Mouse (Mus musculus): ENCODE data around the gene Midn. TPM values are rescaled to one million over a fixed set of nuclear protein-coding genes. Genes with fewer than 3 reads are reported as not detected.

The Midn gene
- polyA plus RNA-seq, 1 experiment: 67.4 TPM

- Histone ChIP-seq H3K4me3 (ENCODE audit: low read depth, low read length) (peak overlapping the region; percentile 61; the same call in 1 of the 2 replicates), H3K4me1 (ENCODE audit: control insufficient read depth, insufficient read depth, low read length) (peaks cover 3% of the 10 kb centered on the region), H3K9ac (ENCODE audit: low read depth, poor library complexity, severe bottlenecking) (peak overlapping the region; percentile 88; the same call in 1 of the 2 replicates), H3K27me3 (ENCODE audit: control insufficient read depth, insufficient read depth, low read length, poor library complexity, severe bottlenecking) (no peaks in the 10 kb centered on the region), H3K36me3 (ENCODE audit: control insufficient read depth, insufficient read depth, low read length, poor library complexity, severe bottlenecking) (no peaks in the 10 kb centered on the region), H3K27ac (ENCODE audit: insufficient read depth, low read length) (no peak overlapping the region), H3K9me3 (replicated peaks; ENCODE audit: control insufficient read depth, insufficient read depth, low read length, poor library complexity, severe bottlenecking) (no peaks in the 10 kb centered on the region)
- TF ChIP-seq EP300 (IDR thresholded peaks at IDR 0.05; ENCODE audit: insufficient read depth, low read depth, low read length) (no peak), POLR2A (IDR thresholded peaks at IDR 0.05; ENCODE audit: insufficient read depth, low read length) (no peak), CTCF (IDR thresholded peaks at IDR 0.05; ENCODE audit: low read depth, low read length) (no peak)
Measured at GRCm38 (mm10) chr10:80180288-80180687, 32.2 kb downstream of the Midn start.

GRCm38 (mm10) chr10:80180823-80181222 is 32.8 kb downstream of the Midn start:
- peaks cover 5% of the 10 kb centered on the region for H3K4me1 ChIP-seq (ENCODE audit: control insufficient read depth, insufficient read depth, low read length)
- H3K27me3 ChIP-seq (ENCODE audit: control insufficient read depth, insufficient read depth, low read length, poor library complexity, severe bottlenecking): no peaks in the 10 kb centered on the region
- no peaks in the 10 kb centered on the region for H3K36me3 ChIP-seq (ENCODE audit: control insufficient read depth, insufficient read depth, low read length, poor library complexity, severe bottlenecking)
- TF ChIP-seq POLR2A (IDR thresholded peaks at IDR 0.05; ENCODE audit: insufficient read depth, low read length) (no peak), CTCF (IDR thresholded peaks at IDR 0.05; ENCODE audit: low read depth, low read length) (no peak), EP300 (IDR thresholded peaks at IDR 0.05; ENCODE audit: insufficient read depth, low read depth, low read length) (no peak)
- no peak overlapping the region for H3K9ac ChIP-seq (ENCODE audit: low read depth, poor library complexity, severe bottlenecking)
- H3K4me3 ChIP-seq (ENCODE audit: low read depth, low read length): no peak overlapping the region
- no peak overlapping the region for H3K27ac ChIP-seq (ENCODE audit: insufficient read depth, low read length)
- H3K9me3 ChIP-seq (replicated peaks; ENCODE audit: control insufficient read depth, insufficient read depth, low read length, poor library complexity, severe bottlenecking): no peaks in the 10 kb centered on the region

- TF ChIP-seq CTCF (IDR thresholded peaks at IDR 0.05; ENCODE audit: low read depth, low read length) (no peak), EP300 (IDR thresholded peaks at IDR 0.05; ENCODE audit: insufficient read depth, low read depth, low read length) (no peak), POLR2A (IDR thresholded peaks at IDR 0.05; ENCODE audit: insufficient read depth, low read length) (no peak)
- Histone ChIP-seq H3K27ac (ENCODE audit: insufficient read depth, low read length) (no peak overlapping the region), H3K27me3 (ENCODE audit: control insufficient read depth, insufficient read depth, low read length, poor library complexity, severe bottlenecking) (no peaks in the 10 kb centered on the region), H3K9me3 (replicated peaks; ENCODE audit: control insufficient read depth, insufficient read depth, low read length, poor library complexity, severe bottlenecking) (no peaks in the 10 kb centered on the region), H3K36me3 (ENCODE audit: control insufficient read depth, insufficient read depth, low read length, poor library complexity, severe bottlenecking) (no peaks in the 10 kb centered on the region), H3K9ac (ENCODE audit: low read depth, poor library complexity, severe bottlenecking) (no peak overlapping the region), H3K4me1 (ENCODE audit: control insufficient read depth, insufficient read depth, low read length) (peaks cover 5% of the 10 kb centered on the region), H3K4me3 (ENCODE audit: low read depth, low read length) (no peak overlapping the region)
Measured at GRCm38 (mm10) chr10:80182547-80182946, 34.5 kb downstream of the Midn start.

GRCm38 (mm10) chr10:80186649-80187048 is 38.6 kb downstream of the Midn start:
- Histone ChIP-seq H3K27ac (ENCODE audit: insufficient read depth, low read length) (no peak overlapping the region), H3K4me1 (ENCODE audit: control insufficient read depth, insufficient read depth, low read length) (peaks cover 3% of the 10 kb centered on the region), H3K27me3 (ENCODE audit: control insufficient read depth, insufficient read depth, low read length, poor library complexity, severe bottlenecking) (no peaks in the 10 kb centered on the region; the same call in 1 of the 2 replicates), H3K4me3 (ENCODE audit: low read depth, low read length) (peak overlapping the region; percentile 1; the same call in 1 of the 2 replicates), H3K36me3 (ENCODE audit: control insufficient read depth, insufficient read depth, low read length, poor library complexity, severe bottlenecking) (no peaks in the 10 kb centered on the region), H3K9ac (ENCODE audit: low read depth, poor library complexity, severe bottlenecking) (no peak overlapping the region), H3K9me3 (replicated peaks; ENCODE audit: control insufficient read depth, insufficient read depth, low read length, poor library complexity, severe bottlenecking) (no peaks in the 10 kb centered on the region)
- TF ChIP-seq POLR2A (IDR thresholded peaks at IDR 0.05; ENCODE audit: insufficient read depth, low read length) (no peak), EP300 (IDR thresholded peaks at IDR 0.05; ENCODE audit: insufficient read depth, low read depth, low read length) (no peak), CTCF (IDR thresholded peaks at IDR 0.05; ENCODE audit: low read depth, low read length) (no peak)

- TF ChIP-seq POLR2A (IDR thresholded peaks at IDR 0.05; ENCODE audit: insufficient read depth, low read length) (no peak), EP300 (IDR thresholded peaks at IDR 0.05; ENCODE audit: insufficient read depth, low read depth, low read length) (no peak), CTCF (IDR thresholded peaks at IDR 0.05; ENCODE audit: low read depth, low read length) (no peak)
- Histone ChIP-seq H3K4me3 (ENCODE audit: low read depth, low read length) (no peak overlapping the region), H3K36me3 (ENCODE audit: control insufficient read depth, insufficient read depth, low read length, poor library complexity, severe bottlenecking) (no peaks in the 10 kb centered on the region), H3K4me1 (ENCODE audit: control insufficient read depth, insufficient read depth, low read length) (peaks cover 3% of the 10 kb centered on the region), H3K27me3 (ENCODE audit: control insufficient read depth, insufficient read depth, low read length, poor library complexity, severe bottlenecking) (no peaks in the 10 kb centered on the region; the same call in 1 of the 2 replicates), H3K27ac (ENCODE audit: insufficient read depth, low read length) (no peak overlapping the region), H3K9ac (ENCODE audit: low read depth, poor library complexity, severe bottlenecking) (no peak overlapping the region), H3K9me3 (replicated peaks; ENCODE audit: control insufficient read depth, insufficient read depth, low read length, poor library complexity, severe bottlenecking) (no peaks in the 10 kb centered on the region)
Measured at GRCm38 (mm10) chr10:80187739-80188138, 39.7 kb downstream of the Midn start.

GRCm38 (mm10) chr10:80188453-80189024 is 40.5 kb downstream of the Midn start:
- H3K4me3 ChIP-seq (ENCODE audit: low read depth, low read length): no peak overlapping the region
- no peak overlapping the region for H3K27ac ChIP-seq (ENCODE audit: insufficient read depth, low read length)
- H3K4me1 ChIP-seq (ENCODE audit: control insufficient read depth, insufficient read depth, low read length): peaks cover 3% of the 10 kb centered on the region
- H3K9me3 ChIP-seq (replicated peaks; ENCODE audit: control insufficient read depth, insufficient read depth, low read length, poor library complexity, severe bottlenecking): no peaks in the 10 kb centered on the region
- H3K27me3 ChIP-seq (ENCODE audit: control insufficient read depth, insufficient read depth, low read length, poor library complexity, severe bottlenecking): no peaks in the 10 kb centered on the region; the same call in 1 of the 2 replicates
- H3K9ac ChIP-seq (ENCODE audit: low read depth, poor library complexity, severe bottlenecking): no peak overlapping the region
- no peaks in the 10 kb centered on the region for H3K36me3 ChIP-seq (ENCODE audit: control insufficient read depth, insufficient read depth, low read length, poor library complexity, severe bottlenecking)
- no peak for TF ChIP-seq POLR2A (IDR thresholded peaks at IDR 0.05; ENCODE audit: insufficient read depth, low read length)
- TF ChIP-seq EP300 (IDR thresholded peaks at IDR 0.05; ENCODE audit: insufficient read depth, low read depth, low read length): no peak
- TF ChIP-seq CTCF (IDR thresholded peaks at IDR 0.05; ENCODE audit: low read depth, low read length): no peak
